Mouse (Mus musculus) lung, postnatal 10 days (tissue): ENCODE measurements at regions not wholly inside any gene's neighbourhood (a gene's known extent, or its start where the extent isn't known, plus 50 kb on each side); places are given as distances from the start of the nearest gene placed in this dataset.
A peak's percentile ranks its signal among the peaks of the same experiment; 100 is the strongest.
"Not testable (repeated sequence)": the region's sequence is repeated elsewhere in the genome, so short reads cannot be mapped to it uniquely, and the experiment has no call there.

Experiments
- DNase-seq: peaks from one replicate; pipeline ENCODE4 v3.0.0; 2021

- DNase-seq = peak; percentile 18
Measured at GRCm38 (mm10) chr11:7705312-7705764, 491.6 kb upstream of the Igfbp3 start.

- no peak for DNase-seq
Measured at GRCm38 (mm10) chr11:7697591-7697990, 483.9 kb upstream of the Igfbp3 start.

DNA sequence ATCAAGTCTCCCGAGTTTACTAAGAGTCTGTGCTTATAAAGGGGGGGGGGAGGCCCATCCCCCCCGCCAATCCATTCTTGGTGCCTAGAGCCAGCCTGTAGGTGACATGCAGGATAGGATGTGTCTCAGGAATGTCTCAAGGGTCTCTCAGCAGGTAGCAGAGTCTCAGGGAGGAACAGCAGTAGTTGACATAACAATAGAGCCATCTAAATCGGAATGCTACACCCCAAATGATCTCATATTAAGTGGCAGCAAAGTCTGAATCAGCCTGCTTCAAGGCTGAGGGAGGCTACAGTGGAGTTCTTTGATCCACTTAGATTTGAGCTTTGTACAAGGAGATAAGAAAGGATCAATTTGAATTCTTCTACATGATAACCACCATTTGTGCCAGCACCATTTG, 476.0 kb upstream of the Igfbp3 start:
- DNase-seq = not testable (repeated sequence)

- peak; percentile 49 for DNase-seq
Measured at GRCm38 (mm10) chr11:7672821-7673220, 459.1 kb upstream of the Igfbp3 start.

GRCm38 (mm10) chr11:7630637-7631036, 416.9 kb upstream of the Igfbp3 start:
- DNase-seq = no peak

DNA sequence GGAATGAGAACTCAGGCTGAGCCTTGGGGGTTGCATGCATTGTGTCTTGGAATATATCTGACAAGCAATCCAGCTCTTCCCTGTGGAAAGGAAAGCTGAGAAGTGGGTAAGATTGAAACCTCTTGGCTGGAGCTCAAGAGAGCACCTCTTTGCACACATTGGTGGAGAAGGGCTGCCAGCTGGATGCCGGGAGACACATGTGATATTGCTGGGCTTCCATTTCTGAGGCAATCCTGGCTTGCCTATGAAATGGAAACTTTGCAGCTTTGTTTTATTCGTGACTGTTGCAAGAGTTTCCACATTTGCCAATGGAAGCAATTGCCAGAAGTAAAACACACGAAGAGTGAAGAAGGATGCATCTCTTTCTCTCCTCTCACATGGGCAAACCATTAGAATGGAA, 411.5 kb upstream of the Igfbp3 start:
- no peak for DNase-seq

DNA sequence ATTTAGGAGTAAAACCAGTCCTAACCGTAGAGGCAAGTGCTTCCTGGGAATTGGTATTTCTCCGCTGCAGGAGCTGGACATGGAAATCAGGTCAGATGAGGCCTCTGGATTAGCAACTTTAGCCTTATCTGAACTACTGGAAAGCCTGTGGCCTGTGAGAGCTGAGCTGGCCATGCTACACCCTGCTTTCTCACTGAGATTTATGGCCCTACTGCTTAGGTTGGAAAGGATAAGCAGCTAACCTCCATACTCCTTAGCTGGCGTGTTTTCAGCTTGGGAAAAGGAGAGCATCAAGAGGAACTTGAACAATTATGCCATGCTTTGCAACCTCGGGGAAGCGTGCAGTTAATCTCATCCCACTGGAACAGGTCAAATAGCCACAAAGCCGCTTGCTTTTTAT, 406.6 kb upstream of the Igfbp3 start:
- DNase-seq = no peak

- no peak for DNase-seq
Measured at GRCm38 (mm10) chr11:7610752-7611151, 397.0 kb upstream of the Igfbp3 start.

GRCm38 (mm10) chr11:7609921-7610320, 396.2 kb upstream of the Igfbp3 start:
- DNase-seq = no peak

GRCm38 (mm10) chr11:7606652-7607051, 392.9 kb upstream of the Igfbp3 start:
- no peak for DNase-seq

DNA sequence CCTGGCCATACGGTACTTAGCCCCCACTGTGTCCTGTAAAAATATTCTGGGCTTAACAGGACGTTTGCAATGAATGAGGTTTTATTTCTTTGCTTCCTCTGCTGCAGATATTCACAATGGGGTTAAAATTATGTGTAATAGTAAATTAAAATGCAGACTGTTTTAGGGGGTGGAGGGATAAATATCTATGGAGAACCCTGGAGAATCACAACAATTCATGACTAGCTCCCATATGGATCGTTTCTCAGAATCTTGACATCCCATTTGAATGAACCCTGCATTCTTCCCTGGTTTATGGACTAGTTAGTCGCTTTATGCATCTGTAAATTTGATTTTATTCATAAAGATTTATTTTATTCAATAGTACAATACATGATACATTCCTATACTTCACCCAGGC, 378.3 kb upstream of the Igfbp3 start:
- DNase-seq = no peak

DNA sequence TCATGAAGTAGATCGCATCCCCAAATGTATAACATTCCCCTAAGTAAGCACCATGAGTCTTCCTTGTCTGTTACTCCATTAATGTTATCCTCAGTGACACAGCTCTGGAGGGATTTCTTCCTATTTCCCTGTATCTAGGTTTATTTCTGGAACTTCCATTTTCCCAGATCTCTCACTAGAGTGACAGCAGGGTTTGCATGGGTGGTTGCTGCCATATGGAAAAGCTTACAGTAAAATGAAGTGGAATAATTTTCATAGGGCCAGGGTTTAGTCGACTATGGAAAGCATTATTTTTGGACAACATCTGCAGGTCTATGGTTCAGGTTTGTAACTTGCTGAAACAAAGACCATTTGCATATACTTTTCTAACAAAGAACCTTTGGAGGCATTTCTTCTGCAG, 369.6 kb upstream of the Igfbp3 start:
- no peak for DNase-seq

DNA sequence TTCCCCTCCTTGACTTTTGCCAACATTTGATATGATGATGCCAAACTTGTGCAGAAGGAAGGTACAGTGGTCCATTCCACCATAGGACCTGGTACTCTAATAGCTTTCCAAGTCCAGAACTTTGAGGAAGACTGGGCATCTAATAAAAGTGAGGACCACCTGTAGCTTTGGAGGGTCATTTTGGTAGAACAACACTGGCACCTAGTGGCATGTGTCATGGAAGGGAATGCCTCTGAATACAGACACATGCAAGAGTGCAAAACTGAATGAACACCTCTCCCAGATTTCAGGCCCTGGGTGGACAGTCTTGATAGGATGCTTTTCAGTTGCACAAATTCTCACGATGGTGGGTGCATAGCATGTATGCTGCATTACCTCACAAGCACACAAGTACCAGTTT, 354.8 kb upstream of the Igfbp3 start:
- peak; percentile 25 for DNase-seq

GRCm38 (mm10) chr11:7562029-7562428, 348.3 kb upstream of the Igfbp3 start:
- DNase-seq = no peak

GRCm38 (mm10) chr11:7561437-7561836, 347.7 kb upstream of the Igfbp3 start:
- no peak for DNase-seq

GRCm38 (mm10) chr11:7555613-7556274, 342.0 kb upstream of the Igfbp3 start:
- DNase-seq = peak; percentile 44

DNA sequence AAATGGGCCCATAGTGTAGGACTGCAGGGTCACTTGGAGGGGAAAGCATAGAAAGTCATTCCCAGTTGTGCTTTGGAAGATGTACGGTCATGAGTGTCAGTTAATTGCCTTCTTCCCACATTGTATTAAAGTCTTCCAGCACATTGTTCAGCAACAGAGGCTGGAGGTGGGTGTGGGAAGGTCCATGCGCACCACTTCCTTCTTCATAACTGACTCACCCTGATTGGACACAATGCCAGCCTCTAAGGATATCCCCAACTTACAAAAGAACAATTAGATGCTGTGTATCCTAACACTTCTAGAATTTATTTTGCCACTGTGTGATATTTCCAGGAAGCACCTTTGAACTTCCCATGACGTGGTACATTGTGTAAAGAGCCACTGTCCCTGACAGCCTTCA, 338.4 kb upstream of the Igfbp3 start:
- no peak for DNase-seq

DNA sequence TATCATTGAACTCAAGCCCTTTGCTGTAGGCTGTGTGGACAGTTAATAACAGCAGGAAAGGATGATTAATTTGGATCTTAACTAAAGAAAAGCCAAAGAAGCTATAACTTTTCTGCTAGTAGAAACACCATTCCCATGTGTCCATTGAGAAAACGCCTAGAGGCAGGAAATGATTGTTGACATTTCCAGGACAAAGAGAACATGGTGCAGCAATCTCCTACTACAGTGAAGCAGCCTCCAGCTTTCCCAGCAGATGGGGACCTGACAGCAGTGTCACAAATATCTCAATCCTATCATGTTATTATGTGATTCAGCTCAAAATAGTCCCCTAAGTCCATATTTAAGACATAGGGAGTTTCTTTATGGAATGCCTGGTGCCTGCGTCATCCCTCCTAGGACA, 334.1 kb upstream of the Igfbp3 start:
- DNase-seq = no peak

DNA sequence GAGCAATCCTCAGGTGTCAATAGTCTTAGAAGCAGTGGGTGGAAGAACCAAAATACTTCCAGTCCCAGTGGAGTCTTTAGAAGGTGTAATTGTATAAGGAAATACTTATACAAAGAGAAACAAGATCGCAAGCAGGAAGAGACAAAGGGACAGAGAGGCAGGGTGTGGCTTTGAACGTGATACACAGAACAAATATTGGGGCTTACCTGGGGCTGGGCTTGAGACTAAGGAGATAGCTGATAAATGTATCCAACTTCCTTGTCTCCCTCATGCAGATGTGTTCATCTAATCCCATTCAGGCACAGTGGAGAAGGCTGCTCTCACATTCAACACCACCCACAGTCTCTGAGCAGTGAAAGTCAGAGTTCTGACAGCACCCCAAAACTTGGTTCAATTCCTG, 331.9 kb upstream of the Igfbp3 start:
- DNase-seq = no peak

DNA sequence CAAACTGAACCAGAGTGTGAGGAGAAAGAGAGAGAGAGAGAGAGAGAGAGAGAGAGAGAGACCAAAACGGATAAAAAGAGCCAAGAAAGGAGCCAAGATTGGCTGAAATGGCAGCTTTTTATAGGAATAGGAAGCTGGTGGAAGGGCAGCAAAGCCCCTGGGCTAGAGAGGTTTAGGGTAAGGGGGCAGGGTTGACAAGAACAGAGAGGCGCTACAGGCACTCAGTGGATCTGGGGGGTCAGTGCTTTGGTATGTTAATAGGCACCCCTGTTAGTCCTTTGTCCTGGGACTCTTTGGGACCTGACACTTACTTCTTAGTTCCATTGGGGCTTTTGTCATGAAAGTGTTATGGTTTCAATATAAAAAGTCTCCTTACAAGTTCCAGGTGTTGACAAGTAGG, 320.9 kb upstream of the Igfbp3 start:
- DNase-seq = no peak

DNA sequence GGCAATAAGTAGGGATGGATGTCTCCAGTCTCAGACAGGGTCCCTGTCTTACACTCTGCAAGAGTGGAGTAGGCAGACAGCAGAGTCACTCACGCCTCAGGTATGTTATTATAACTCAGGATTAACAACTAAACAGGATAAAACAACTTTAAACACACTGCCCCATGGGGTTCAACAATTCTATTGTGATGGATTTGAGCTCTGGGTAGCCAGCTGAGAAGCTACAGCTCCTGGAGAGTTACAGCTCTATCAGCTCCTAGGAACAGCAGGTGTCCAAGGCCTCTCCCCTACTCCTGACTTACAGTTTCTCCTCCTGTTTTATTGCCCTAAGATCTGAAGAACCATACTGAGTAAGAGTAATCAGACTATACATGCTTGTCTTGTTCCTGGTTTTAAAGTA, 319.6 kb upstream of the Igfbp3 start:
- no peak for DNase-seq

GRCm38 (mm10) chr11:7531847-7532246, 318.1 kb upstream of the Igfbp3 start:
- no peak for DNase-seq

- no peak for DNase-seq
Measured at GRCm38 (mm10) chr11:7530482-7531148, 316.9 kb upstream of the Igfbp3 start.

- DNase-seq = no peak
Measured at GRCm38 (mm10) chr11:7519556-7519955, 305.8 kb upstream of the Igfbp3 start.

DNA sequence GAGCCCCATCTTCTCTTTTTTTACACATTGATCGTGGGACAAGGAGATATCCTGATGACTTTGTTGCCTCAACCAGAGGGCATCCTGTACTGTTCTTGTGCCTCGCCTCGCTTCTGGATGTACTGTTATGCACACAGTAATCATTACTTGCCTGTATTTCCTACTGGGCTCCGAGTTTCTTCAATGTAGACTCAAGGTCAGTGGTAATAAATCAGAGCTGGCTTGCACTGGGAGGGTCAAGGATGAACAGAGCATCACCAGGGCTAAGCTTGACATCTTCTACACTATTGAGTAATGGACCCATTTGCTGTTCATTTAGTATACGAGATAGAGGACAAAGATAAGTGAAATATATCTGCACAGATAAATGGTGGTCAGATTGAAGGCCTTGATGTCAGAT, 295.1 kb upstream of the Igfbp3 start:
- no peak for DNase-seq
